Mouse (Mus musculus): ENCODE results near the gene Mmp2. TPM values are rescaled to one million over a fixed set of nuclear protein-coding genes. Genes with fewer than 3 reads are reported as not detected.
"Not testable (repeated sequence)": the region's sequence is repeated elsewhere in the genome, so short reads cannot be mapped to it uniquely, and the experiment has no call there.

Gene Mmp2
- polyA plus RNA-seq, 1 experiment, result 359 TPM

GRCm38 (mm10) chr8:92881247-92881646 lies 54.2 kb downstream of the Mmp2 start:
- TF ChIP-seq POLR2A (IDR thresholded peaks at IDR 0.05; ENCODE audit: low read depth, low read length) (no peak), CTCF (IDR thresholded peaks at IDR 0.05; ENCODE audit: borderline replicate concordance, insufficient read depth, low read length) (no peak)
- peak overlapping the region; percentile 4 for H3K27ac ChIP-seq (ENCODE audit: insufficient read depth, low read length)
- H3K4me1 ChIP-seq (ENCODE audit: control insufficient read depth, insufficient read depth, low read length), result peaks cover 2% of the 10 kb centered on the region; the same call in 1 of the 2 replicates
- H3K4me3 ChIP-seq (ENCODE audit: insufficient read depth, low read length), result no peak overlapping the region

DNA sequence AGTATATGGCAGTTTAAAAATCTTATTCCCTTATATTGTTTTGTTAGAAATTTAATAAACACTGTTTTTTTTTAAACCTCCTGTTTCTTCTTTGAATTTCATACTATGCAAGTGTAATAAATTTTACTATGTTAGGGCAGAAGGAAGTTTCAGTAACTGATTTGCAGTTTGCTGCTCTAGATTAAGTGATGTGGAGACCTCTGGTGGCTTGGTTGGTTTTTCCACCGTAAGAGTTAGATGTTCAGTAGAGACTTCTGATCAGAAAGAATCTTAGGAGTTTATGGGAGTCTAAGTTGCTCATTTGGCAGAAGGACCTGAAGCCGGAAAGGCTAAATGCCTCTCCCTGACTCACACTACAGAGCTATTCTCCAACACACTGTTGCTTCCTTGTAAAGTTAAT lies 56.7 kb downstream of the Mmp2 start:
- no peak for TF ChIP-seq CTCF (IDR thresholded peaks at IDR 0.05; ENCODE audit: borderline replicate concordance, insufficient read depth, low read length)
- TF ChIP-seq POLR2A (IDR thresholded peaks at IDR 0.05; ENCODE audit: low read depth, low read length), result no peak
- Histone ChIP-seq H3K4me1 (ENCODE audit: control insufficient read depth, insufficient read depth, low read length) (peaks cover 2% of the 10 kb centered on the region; the same call in 1 of the 2 replicates), H3K4me3 (ENCODE audit: insufficient read depth, low read length) (no peak overlapping the region), H3K27ac (ENCODE audit: insufficient read depth, low read length) (no peak overlapping the region)

GRCm38 (mm10) chr8:92892216-92892615 lies 65.1 kb downstream of the Mmp2 start:
- H3K4me3 ChIP-seq (ENCODE audit: insufficient read depth, low read length), result not testable (repeated sequence)

DNA sequence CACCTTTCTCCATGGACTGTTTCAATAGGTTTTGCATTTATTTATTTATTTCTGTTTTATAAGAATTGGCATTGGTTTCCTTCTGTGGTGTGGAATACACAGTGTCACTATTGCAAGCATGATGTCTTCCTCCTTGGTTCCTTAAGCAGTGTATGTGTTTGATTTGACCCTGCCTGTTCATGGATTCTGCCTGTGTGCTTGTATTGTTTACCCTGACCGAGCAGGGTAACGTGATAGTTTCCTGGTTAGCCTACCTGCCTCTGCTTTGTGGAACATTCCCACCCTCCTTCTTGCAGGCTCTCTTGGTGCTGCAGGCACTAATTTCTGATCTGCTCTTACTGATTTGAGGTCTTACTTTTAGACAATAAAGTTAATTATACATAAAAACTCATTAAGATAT lies 66.8 kb downstream of the Mmp2 start:
- no peak overlapping the region for H3K27ac ChIP-seq (ENCODE audit: insufficient read depth, low read length)
- TF ChIP-seq CTCF (IDR thresholded peaks at IDR 0.05; ENCODE audit: borderline replicate concordance, insufficient read depth, low read length), result no peak
- no peak for TF ChIP-seq POLR2A (IDR thresholded peaks at IDR 0.05; ENCODE audit: low read depth, low read length)
- no peak overlapping the region for H3K4me3 ChIP-seq (ENCODE audit: insufficient read depth, low read length)
- H3K4me1 ChIP-seq (ENCODE audit: control insufficient read depth, insufficient read depth, low read length), result no peaks in the 10 kb centered on the region

More at GRCm38 (mm10) chr8:92892216-92892615, 65.1 kb downstream of the Mmp2 start:
- not testable (repeated sequence) for H3K4me1 ChIP-seq (ENCODE audit: control insufficient read depth, insufficient read depth, low read length); H3K27ac ChIP-seq (ENCODE audit: insufficient read depth, low read length)

- Histone ChIP-seq H3K27ac (ENCODE audit: insufficient read depth, low read length) (no peak overlapping the region), H3K4me1 (ENCODE audit: control insufficient read depth, insufficient read depth, low read length) (no peaks in the 10 kb centered on the region), H3K4me3 (ENCODE audit: insufficient read depth, low read length) (no peak overlapping the region)
- TF ChIP-seq POLR2A (IDR thresholded peaks at IDR 0.05; ENCODE audit: low read depth, low read length) (no peak), CTCF (IDR thresholded peaks at IDR 0.05; ENCODE audit: borderline replicate concordance, insufficient read depth, low read length) (no peak)
These were observed 68.0 kb downstream of the Mmp2 start for GRCm38 (mm10) chr8:92895053-92895452.

DNA sequence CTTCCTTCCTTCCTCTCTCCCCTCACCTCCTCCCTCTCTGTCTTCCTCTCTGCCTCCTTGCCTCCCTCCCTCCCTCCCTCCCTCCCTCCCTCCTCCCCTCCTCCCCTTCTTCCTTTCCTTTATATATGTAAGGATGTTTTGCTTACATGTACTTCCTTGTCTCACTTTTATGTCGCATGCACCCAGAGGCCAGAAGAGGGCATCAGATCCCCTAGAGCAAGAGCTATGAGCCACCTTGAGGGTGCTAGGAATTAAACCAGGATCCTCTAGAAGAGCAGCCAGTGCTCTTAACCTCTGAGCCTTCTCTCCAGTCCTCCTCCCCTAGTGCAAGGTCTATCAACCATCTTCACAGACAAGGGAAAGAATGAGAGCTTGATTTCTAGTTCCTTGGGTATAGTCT lies 69.0 kb downstream of the Mmp2 start:
- Histone ChIP-seq H3K4me3 (ENCODE audit: insufficient read depth, low read length) (no peak overlapping the region), H3K27ac (ENCODE audit: insufficient read depth, low read length) (no peak overlapping the region), H3K4me1 (ENCODE audit: control insufficient read depth, insufficient read depth, low read length) (no peaks in the 10 kb centered on the region)
- TF ChIP-seq CTCF (IDR thresholded peaks at IDR 0.05; ENCODE audit: borderline replicate concordance, insufficient read depth, low read length) (no peak), POLR2A (IDR thresholded peaks at IDR 0.05; ENCODE audit: low read depth, low read length) (no peak)

GRCm38 (mm10) chr8:92896611-92897010 lies 69.5 kb downstream of the Mmp2 start:
- TF ChIP-seq POLR2A (IDR thresholded peaks at IDR 0.05; ENCODE audit: low read depth, low read length), result no peak
- no peak for TF ChIP-seq CTCF (IDR thresholded peaks at IDR 0.05; ENCODE audit: borderline replicate concordance, insufficient read depth, low read length)
- H3K27ac ChIP-seq (ENCODE audit: insufficient read depth, low read length), result no peak overlapping the region
- H3K4me1 ChIP-seq (ENCODE audit: control insufficient read depth, insufficient read depth, low read length), result no peaks in the 10 kb centered on the region
- H3K4me3 ChIP-seq (ENCODE audit: insufficient read depth, low read length), result no peak overlapping the region

DNA sequence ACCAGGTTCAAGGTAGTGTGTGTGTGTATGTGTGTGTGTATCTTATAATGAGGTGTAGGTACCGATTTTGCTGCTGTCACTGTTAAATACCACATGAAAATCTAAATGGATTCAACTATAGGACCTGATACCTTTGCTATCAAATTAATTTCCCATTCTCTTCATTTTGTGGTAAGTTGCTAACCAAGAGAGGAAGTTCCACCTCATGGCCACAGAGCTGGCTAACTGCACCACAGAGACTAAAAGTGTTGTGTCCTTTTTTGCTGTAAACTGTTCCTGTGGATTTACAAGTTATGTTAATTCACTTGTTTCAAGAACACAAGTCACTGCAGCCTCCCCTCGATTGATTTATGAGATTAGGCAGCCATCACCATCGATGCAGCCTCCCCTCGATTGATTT lies 70.7 kb downstream of the Mmp2 start:
- TF ChIP-seq POLR2A (IDR thresholded peaks at IDR 0.05; ENCODE audit: low read depth, low read length) (no peak), CTCF (IDR thresholded peaks at IDR 0.05; ENCODE audit: borderline replicate concordance, insufficient read depth, low read length) (no peak)
- no peaks in the 10 kb centered on the region for H3K4me1 ChIP-seq (ENCODE audit: control insufficient read depth, insufficient read depth, low read length)
- H3K4me3 ChIP-seq (ENCODE audit: insufficient read depth, low read length), result no peak overlapping the region
- H3K27ac ChIP-seq (ENCODE audit: insufficient read depth, low read length), result no peak overlapping the region

DNA sequence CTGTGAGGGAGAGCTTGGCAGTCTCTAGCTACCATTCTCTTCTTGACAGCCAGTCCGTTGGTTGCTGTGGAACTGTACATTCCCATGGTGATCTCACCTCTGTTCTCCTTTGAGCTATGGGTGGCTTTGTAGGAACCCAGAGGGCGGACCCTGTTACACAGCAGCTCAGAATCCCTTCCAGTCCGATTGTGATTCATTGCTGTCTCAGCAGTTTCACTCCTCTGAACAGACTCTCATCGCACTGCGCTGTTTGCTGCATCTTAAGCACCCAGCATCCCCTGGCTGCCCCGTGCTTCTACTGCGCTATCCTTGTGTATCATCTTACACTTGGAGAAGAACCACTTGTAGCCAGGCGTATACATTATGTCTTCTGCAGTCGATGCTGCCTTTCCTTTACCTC lies 72.5 kb downstream of the Mmp2 start:
- H3K27ac ChIP-seq (ENCODE audit: insufficient read depth, low read length), result no peak overlapping the region
- no peak overlapping the region for H3K4me3 ChIP-seq (ENCODE audit: insufficient read depth, low read length)
- H3K4me1 ChIP-seq (ENCODE audit: control insufficient read depth, insufficient read depth, low read length), result no peaks in the 10 kb centered on the region
- TF ChIP-seq POLR2A (IDR thresholded peaks at IDR 0.05; ENCODE audit: low read depth, low read length) (no peak), CTCF (IDR thresholded peaks at IDR 0.05; ENCODE audit: borderline replicate concordance, insufficient read depth, low read length) (no peak)

DNA sequence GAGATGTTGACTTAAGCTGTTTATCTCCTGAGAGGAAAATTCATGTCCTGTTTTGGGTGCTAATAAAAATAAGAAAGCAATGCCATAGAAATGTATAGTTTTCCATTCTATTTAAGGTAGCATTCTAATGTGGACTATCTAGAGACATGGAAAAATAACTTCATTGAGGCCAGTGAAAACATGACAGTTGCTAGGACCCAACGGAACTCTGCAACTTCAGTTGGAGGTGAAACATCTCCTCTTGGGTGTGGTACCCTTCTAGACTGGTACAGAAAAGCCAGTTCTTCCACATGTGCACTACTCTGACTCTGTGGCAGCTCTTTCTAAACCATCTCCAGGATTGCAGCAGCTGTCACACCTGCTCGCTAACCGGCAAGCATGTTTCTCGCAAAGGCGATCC lies 74.0 kb downstream of the Mmp2 start, which contains the start of gene Capns2:
Gene Capns2 (plus strand): TSS at position 301 of the 400 bp plus-strand sequence.
- no peak within 1 kb of the TSS for H3K27ac ChIP-seq (ENCODE audit: insufficient read depth, low read length)
- H3K4me1 ChIP-seq (ENCODE audit: control insufficient read depth, insufficient read depth, low read length), result no peaks in the 10 kb centered on the region
- TF ChIP-seq POLR2A (IDR thresholded peaks at IDR 0.05; ENCODE audit: low read depth, low read length), result no peak
- TF ChIP-seq CTCF (IDR thresholded peaks at IDR 0.05; ENCODE audit: borderline replicate concordance, insufficient read depth, low read length), result no peak
- H3K4me3 ChIP-seq (ENCODE audit: insufficient read depth, low read length), result no peak within 1 kb of the TSS

DNA sequence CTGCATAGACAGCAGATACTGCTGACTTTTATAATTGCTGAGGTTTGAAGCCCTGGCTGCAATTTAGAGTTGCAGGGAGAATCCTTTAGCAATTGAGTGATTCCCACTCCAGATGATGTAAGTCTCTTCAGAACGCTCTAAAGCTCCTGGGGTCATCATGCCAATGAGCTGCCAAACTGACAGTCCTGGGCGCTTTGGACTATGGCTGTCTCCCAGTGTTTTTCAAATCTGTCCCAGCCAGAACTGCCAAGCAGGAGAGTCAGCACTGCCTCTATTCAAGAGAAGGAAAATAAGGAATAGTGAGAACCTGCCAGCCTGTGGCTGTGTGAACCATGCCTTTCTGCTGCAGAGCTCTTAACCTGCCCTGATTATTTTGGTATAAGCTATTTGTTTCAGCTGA lies 75.9 kb downstream of the Mmp2 start:
- no peak overlapping the region for H3K4me3 ChIP-seq (ENCODE audit: insufficient read depth, low read length)
- no peaks in the 10 kb centered on the region for H3K4me1 ChIP-seq (ENCODE audit: control insufficient read depth, insufficient read depth, low read length)
- TF ChIP-seq CTCF (IDR thresholded peaks at IDR 0.05; ENCODE audit: borderline replicate concordance, insufficient read depth, low read length), result no peak
- no peak for TF ChIP-seq POLR2A (IDR thresholded peaks at IDR 0.05; ENCODE audit: low read depth, low read length)
- H3K27ac ChIP-seq (ENCODE audit: insufficient read depth, low read length), result no peak overlapping the region

Other genes with a start within 250 kb of the Mmp2 start
- gene Irx6, start 153.0 kb upstream of the Mmp2 start, polyA plus RNA-seq (2011; ENCODE audit: insufficient read length, low read depth, missing spikeins), result not detected in 2 replicates
- gene Lpcat2, start 28.0 kb downstream of the Mmp2 start, polyA plus RNA-seq (2011; ENCODE audit: insufficient read length, low read depth, missing spikeins), result 4.3 and 7.6 TPM in 2 replicates
- gene Capns2, start 74.1 kb downstream of the Mmp2 start, polyA plus RNA-seq (2011; ENCODE audit: insufficient read length, low read depth, missing spikeins), result 1.7 TPM in 1 of 2 replicates, not detected in the other
- 0.09 TPM in 1 of 2 replicates, not detected in the other for gene Slc6a2, start 132.8 kb downstream of the Mmp2 start, polyA plus RNA-seq (2011; ENCODE audit: insufficient read length, low read depth, missing spikeins)
- gene Ces1a, start 220.9 kb downstream of the Mmp2 start, polyA plus RNA-seq (2011; ENCODE audit: insufficient read length, low read depth, missing spikeins), result 0.44 TPM in 1 of 2 replicates, not detected in the other